Mouse (Mus musculus): ENCODE results near the gene Pygo2. TPM values are rescaled to one million over a fixed set of nuclear protein-coding genes. Genes with fewer than 3 reads are reported as not detected.

Gene Pygo2
- polyA plus RNA-seq, 1 experiment from 2014 or later: 23.4 TPM

DNA sequence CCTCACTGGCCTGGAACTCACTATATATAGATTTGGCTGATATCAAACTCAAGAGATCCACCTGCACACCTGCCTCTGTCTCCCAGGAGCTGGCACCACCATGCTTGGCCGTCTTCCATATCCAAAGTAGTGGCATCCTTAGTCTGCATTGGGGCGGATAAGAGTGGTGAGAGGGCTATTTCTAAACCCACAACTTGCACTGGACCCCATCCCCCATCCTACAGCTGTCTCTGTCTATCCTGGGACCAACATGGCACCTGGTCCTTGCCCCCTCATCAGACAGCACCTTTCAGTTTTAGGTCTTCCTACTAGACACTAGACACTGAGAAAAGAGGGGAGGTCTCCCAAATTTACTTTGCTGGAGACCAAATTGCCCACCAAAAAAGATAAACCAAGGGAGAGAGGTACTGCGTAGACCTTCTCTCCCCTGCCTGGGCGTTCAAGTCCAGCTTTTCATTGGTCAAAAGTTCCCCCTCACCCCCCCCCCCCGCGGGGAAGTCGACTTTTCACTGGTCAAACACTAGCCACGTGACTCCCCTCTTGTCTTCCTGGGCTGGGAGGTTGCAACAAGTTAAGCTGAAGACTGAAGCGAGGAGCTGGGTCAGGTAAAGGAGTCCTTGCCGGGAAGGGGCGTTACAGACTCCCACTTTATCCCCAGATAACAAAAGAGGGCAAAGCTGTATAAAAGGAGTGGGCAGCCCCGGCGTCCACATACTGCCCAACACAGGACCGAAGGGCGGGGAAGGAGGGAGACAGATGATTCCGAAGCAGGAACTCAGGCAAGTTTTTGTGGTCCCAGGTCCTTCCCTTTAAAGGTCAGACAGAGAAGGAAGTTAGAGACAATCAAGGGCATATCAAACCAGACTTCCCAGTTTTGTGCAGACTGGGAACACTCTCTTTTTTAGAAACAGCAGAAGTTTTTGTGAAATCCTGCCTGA is 6.4 kb downstream of the Pygo2 start, which contains the start of gene Pbxip1:
Gene Pbxip1 (plus strand): TSS at position 531 of the 938 bp plus-strand sequence.
- peaks cover 10% of the 10 kb centered on the region for H3K4me1 ChIP-seq (ENCODE audit: control insufficient read depth, insufficient read depth, low read length)
- H3K36me3 ChIP-seq (ENCODE audit: control insufficient read depth, insufficient read depth, low read length): peaks cover 6% of the 10 kb centered on the region
- peak; percentile 79 for ATAC-seq (ENCODE audit: insufficient read depth, low FRiP score)
- H3K4me3 ChIP-seq (replicated peaks; ENCODE audit: low read length): peak within 1 kb of the TSS; percentile 61
- no peaks in the 10 kb centered on the region for H3K9me3 ChIP-seq (replicated peaks; ENCODE audit: control insufficient read depth, low read length)
- peak within 1 kb of the TSS; percentile 81 for H3K27ac ChIP-seq (ENCODE audit: low read length)
- peak within 1 kb of the TSS; percentile 77 for H3K9ac ChIP-seq (ENCODE audit: low read length)
- H3K27me3 ChIP-seq (ENCODE audit: control insufficient read depth, insufficient read depth, low read length): no peaks in the 10 kb centered on the region
- 5% methylated on average over 16 of the region's 16 CpGs for WGBS
- H3K4me2 ChIP-seq (ENCODE audit: low read depth, low read length): peak within 1 kb of the TSS; percentile 70

DNA sequence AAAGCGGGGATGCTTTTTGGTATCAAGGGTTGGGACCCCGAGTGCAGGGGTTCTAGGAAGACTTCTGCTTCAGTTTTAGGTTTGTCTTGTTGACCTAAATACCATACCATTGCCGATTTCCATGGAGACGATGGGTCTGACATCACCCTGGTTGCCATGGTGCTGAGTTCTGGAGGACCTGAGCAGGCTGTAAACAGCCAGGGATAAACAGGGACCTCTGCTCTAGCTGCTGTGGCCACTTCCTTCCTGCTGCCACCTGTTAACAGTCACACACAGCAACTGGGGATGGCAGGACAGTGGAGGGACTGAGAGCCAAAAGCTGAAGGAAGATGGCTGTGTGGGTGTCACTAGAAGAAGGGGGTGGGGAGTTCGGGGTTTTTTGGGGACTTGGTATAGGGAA is 7.3 kb downstream of the Pygo2 start:
- no peak for ATAC-seq (ENCODE audit: insufficient read depth, low FRiP score)

DNA sequence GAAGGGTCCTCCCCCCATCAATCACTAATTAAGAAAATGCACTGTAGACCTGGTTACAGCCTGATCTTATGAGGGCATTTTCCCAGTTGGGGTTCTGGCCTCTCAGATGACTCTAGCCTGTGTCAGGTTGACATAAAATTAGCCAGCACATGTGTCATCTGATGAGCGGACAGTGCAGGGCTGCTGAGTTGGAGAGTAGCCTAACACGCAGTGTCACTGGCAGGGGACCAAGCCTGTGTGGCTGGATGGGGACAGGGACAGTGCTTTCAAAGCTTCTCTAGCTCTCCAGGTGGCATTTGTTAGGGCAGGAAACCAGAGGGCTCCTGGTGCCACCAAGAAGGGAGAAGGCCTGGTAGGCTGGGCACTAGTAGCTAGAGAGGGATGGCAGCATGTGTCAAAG is 10.7 kb downstream of the Pygo2 start:
- Histone ChIP-seq H3K36me3 (ENCODE audit: control insufficient read depth, insufficient read depth, low read length) (0 out of 2 replicates have a peak, but pooled peaks cover 4% of the 10 kb centered on the region), H3K4me1 (ENCODE audit: control insufficient read depth, insufficient read depth, low read length) (peaks cover 8% of the 10 kb centered on the region; the same call in 1 of the 2 replicates), H3K4me3 (replicated peaks; ENCODE audit: low read length) (no peak overlapping the region), H3K27ac (ENCODE audit: low read length) (no peak overlapping the region), H3K4me2 (ENCODE audit: low read depth, low read length) (no peak overlapping the region), H3K27me3 (ENCODE audit: control insufficient read depth, insufficient read depth, low read length) (no peaks in the 10 kb centered on the region), H3K9ac (ENCODE audit: low read length) (no peak overlapping the region), H3K9me3 (replicated peaks; ENCODE audit: control insufficient read depth, low read length) (no peaks in the 10 kb centered on the region)
- ATAC-seq (ENCODE audit: insufficient read depth, low FRiP score): no peak
- 89% methylated on average over 2 of the region's 2 CpGs for WGBS

More for the DNA sequence above, 7.3 kb downstream of the Pygo2 start:
- H3K27ac ChIP-seq (ENCODE audit: low read length): peak overlapping the region; percentile 81
- peaks cover 5% of the 10 kb centered on the region for H3K36me3 ChIP-seq (ENCODE audit: control insufficient read depth, insufficient read depth, low read length)
- H3K4me1 ChIP-seq (ENCODE audit: control insufficient read depth, insufficient read depth, low read length): peaks cover 8% of the 10 kb centered on the region; the same call in 1 of the 2 replicates
- H3K4me3 ChIP-seq (replicated peaks; ENCODE audit: low read length): peak overlapping the region; percentile 61
- no peaks in the 10 kb centered on the region for H3K9me3 ChIP-seq (replicated peaks; ENCODE audit: control insufficient read depth, low read length)
- peak overlapping the region; percentile 70 for H3K4me2 ChIP-seq (ENCODE audit: low read depth, low read length)
- H3K27me3 ChIP-seq (ENCODE audit: control insufficient read depth, insufficient read depth, low read length): no peaks in the 10 kb centered on the region
- peak overlapping the region; percentile 77 for H3K9ac ChIP-seq (ENCODE audit: low read length)
- WGBS: 27% methylated on average over 5 of the region's 5 CpGs

DNA sequence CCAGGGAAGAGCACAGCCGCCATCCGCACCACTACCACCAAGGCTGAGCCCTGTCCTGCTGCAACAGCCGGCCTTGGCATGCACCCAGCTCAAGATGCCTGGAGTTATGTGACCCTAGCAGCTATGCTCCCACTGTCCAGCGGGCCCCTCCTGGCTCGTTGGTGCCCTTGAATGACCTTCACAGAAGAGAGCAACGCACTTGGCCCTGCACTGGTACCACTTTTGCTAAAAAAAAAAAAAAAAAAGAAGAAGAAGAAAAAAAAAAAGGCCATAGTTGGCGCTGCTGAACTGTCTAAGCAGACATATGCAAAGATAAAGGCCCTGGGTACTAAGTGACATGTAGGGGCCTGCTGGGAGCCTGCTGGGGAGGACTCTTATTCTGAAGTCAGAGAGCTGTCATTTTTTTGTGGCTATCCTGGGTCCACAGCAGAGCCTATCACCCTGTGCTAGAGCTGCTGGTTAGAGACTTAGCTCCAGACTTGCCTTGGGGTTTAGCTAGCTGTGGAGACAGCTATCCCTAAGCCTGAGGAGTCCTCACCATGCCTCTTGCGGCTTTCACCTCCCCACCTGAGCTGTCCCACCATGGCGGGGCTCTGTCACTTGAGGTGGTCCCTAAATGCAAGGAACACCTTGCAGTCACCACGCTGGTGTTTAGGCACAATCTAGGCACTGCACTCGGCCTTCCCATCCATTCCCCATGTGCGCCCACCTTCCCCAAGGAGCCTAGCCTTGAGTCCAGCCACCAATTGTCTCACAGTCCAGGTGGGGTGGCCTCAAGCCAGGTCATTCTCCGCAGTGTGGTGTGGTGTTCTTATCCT is 18.9 kb downstream of the Pygo2 start:
- 58% methylated on average over 13 of the region's 13 CpGs for WGBS
- Histone ChIP-seq H3K36me3 (ENCODE audit: control insufficient read depth, insufficient read depth, low read length) (no peaks in the 10 kb centered on the region), H3K9ac (ENCODE audit: low read length) (0 out of 2 replicates have a peak overlapping the region, but pooled peaks have one; percentile 16), H3K4me3 (replicated peaks; ENCODE audit: low read length) (no peak overlapping the region), H3K27ac (ENCODE audit: low read length) (peak overlapping the region; percentile 35), H3K4me2 (ENCODE audit: low read depth, low read length) (no peak overlapping the region), H3K4me1 (ENCODE audit: control insufficient read depth, insufficient read depth, low read length) (peaks cover 10% of the 10 kb centered on the region; the same call in 1 of the 2 replicates), H3K27me3 (ENCODE audit: control insufficient read depth, insufficient read depth, low read length) (no peaks in the 10 kb centered on the region), H3K9me3 (replicated peaks; ENCODE audit: control insufficient read depth, low read length) (no peaks in the 10 kb centered on the region)
- ATAC-seq (ENCODE audit: insufficient read depth, low FRiP score): peak; percentile 57; the same call in 1 of the 2 replicates

DNA sequence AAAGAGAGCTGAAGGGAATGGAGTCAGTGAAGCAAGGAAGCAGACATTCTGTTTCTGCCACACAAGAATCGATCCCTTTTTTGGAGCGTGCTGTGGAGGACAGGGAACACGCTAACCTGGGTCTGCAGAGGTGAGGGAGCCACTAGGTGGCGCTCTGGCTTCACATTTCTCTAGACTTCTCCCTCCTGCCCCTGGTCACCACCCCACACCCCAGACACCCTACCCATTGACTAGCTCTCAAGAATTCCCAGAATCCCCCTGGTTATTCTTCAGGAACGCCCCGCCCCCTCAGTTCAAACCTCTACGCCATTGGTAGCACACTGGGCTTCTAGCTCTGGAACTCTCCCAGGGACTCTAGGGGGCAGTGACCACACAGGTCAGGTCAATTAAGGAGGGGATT is 19.5 kb downstream of the Pygo2 start:
- WGBS: 43% methylated on average over 7 of the region's 7 CpGs
- Histone ChIP-seq H3K27me3 (ENCODE audit: control insufficient read depth, insufficient read depth, low read length) (no peaks in the 10 kb centered on the region), H3K4me1 (ENCODE audit: control insufficient read depth, insufficient read depth, low read length) (peaks cover 10% of the 10 kb centered on the region; the same call in 1 of the 2 replicates), H3K27ac (ENCODE audit: low read length) (no peak overlapping the region), H3K36me3 (ENCODE audit: control insufficient read depth, insufficient read depth, low read length) (no peaks in the 10 kb centered on the region), H3K9ac (ENCODE audit: low read length) (no peak overlapping the region), H3K4me2 (ENCODE audit: low read depth, low read length) (no peak overlapping the region), H3K4me3 (replicated peaks; ENCODE audit: low read length) (no peak overlapping the region), H3K9me3 (replicated peaks; ENCODE audit: control insufficient read depth, low read length) (no peaks in the 10 kb centered on the region)
- ATAC-seq (ENCODE audit: insufficient read depth, low FRiP score): peak; percentile 59

DNA sequence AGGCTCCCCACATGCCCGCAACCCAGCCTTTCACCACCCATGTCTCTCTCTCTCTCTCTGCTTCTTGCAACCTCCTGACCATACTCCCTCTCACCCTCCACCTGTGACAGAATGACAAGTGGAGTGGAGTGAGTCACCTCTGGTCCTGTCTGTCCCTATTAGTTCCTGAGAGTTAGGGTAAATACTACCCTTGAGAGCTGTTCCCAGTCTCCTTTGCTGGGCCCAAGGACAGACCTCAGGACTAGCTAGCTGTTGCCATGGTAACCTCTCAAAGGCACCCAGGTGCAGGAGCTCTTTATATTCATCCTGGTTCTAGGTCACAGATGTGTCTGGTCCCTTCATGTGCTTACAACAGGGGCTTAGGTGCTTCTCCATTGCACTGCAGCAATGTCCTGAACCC is 21.9 kb downstream of the Pygo2 start:
- Histone ChIP-seq H3K9me3 (replicated peaks; ENCODE audit: control insufficient read depth, low read length) (no peaks in the 10 kb centered on the region), H3K27ac (ENCODE audit: low read length) (no peak overlapping the region), H3K4me2 (ENCODE audit: low read depth, low read length) (no peak overlapping the region), H3K4me3 (replicated peaks; ENCODE audit: low read length) (no peak overlapping the region), H3K9ac (ENCODE audit: low read length) (no peak overlapping the region), H3K36me3 (ENCODE audit: control insufficient read depth, insufficient read depth, low read length) (no peaks in the 10 kb centered on the region), H3K27me3 (ENCODE audit: control insufficient read depth, insufficient read depth, low read length) (no peaks in the 10 kb centered on the region), H3K4me1 (ENCODE audit: control insufficient read depth, insufficient read depth, low read length) (peaks cover 12% of the 10 kb centered on the region; the same call in 1 of the 2 replicates)
- ATAC-seq (ENCODE audit: insufficient read depth, low FRiP score): no peak
- 76% methylated on average over 1 of the region's 1 CpGs for WGBS

DNA sequence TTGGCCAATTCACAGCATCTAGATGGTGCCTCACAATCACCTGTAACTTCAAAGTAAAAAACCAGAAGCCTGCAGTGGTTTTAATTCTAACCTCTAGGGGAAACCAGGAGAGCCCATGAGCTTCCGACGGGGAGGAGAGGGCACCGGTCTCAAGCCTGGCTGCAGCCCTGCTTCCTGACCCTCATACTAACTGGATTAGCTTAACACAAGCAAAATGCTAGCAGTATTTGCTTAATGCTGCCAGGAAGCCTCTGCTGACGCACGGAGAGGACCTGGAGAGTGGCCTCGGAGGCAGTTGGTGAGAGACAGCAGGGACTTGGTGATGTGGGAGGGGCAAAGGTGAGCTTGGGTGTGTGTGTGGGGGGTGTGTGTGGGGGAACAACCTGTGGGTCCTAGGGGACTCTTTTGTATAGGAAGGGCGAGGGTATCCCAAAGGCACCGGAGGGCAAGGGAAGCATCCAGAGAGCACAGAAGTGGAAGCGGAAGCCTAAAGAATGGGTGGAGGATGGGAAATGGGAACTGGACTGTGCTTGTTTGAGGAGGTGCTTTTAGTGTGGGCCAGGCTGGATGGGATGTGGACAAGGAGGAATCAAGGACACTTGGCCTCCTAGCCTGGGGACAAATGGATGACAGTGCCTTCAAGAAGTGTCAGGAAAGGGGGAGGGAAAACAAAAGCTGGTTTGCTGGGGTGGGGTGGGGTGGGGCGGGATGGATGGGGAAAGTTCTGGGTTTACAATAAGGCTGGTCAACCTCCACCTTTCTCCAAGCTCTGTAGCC is 24.6 kb downstream of the Pygo2 start, which contains the start of gene Pmvk:
Gene Pmvk (plus strand): TSS at position 141 of the 777 bp plus-strand sequence.
- H3K36me3 ChIP-seq (ENCODE audit: control insufficient read depth, insufficient read depth, low read length): no peaks in the 10 kb centered on the region
- ATAC-seq (ENCODE audit: insufficient read depth, low FRiP score): no peak
- H3K4me3 ChIP-seq (replicated peaks; ENCODE audit: low read length): no peak within 1 kb of the TSS
- H3K27ac ChIP-seq (ENCODE audit: low read length): no peak within 1 kb of the TSS
- H3K27me3 ChIP-seq (ENCODE audit: control insufficient read depth, insufficient read depth, low read length): no peaks in the 10 kb centered on the region
- H3K9ac ChIP-seq (ENCODE audit: low read length): peak within 1 kb of the TSS; percentile 22; the same call in 1 of the 2 replicates
- 53% methylated on average over 10 of the region's 10 CpGs for WGBS
- H3K9me3 ChIP-seq (replicated peaks; ENCODE audit: control insufficient read depth, low read length): no peaks in the 10 kb centered on the region
- H3K4me1 ChIP-seq (ENCODE audit: control insufficient read depth, insufficient read depth, low read length): peaks cover 10% of the 10 kb centered on the region; the same call in 1 of the 2 replicates
- H3K4me2 ChIP-seq (ENCODE audit: low read depth, low read length): no peak within 1 kb of the TSS; the same call in 1 of the 2 replicates

DNA sequence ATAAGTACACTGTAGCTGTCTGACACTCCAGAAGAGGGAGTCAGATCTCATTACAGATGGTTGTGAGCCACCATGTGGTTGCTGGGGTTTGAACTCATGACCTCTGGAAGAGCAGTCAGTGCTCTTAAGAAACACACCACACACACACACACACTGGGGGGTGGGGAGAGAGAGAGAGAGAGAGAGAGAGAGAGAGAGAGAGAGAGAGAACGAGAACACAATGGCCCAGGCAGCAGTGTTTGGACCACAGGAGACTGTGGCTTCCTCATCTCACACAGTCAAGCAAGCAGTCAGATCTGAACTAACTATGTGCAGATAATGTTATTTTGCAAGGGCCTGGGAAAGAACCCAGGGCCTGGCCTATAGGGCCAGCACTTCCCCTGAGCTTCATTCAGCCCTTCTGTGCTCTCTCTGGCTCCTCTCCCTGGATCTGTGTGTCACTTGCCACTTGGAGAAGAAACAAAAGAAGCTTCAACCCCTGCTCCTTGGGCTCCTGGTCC is 25.8 kb downstream of the Pygo2 start:
- 90% methylated on average over 1 of the region's 1 CpGs for WGBS
- no peak for ATAC-seq (ENCODE audit: insufficient read depth, low FRiP score)
- peaks cover 18% of the 10 kb centered on the region for H3K4me1 ChIP-seq (ENCODE audit: control insufficient read depth, insufficient read depth, low read length)

More for the DNA sequence above, 25.8 kb downstream of the Pygo2 start:
- Histone ChIP-seq H3K27me3 (ENCODE audit: control insufficient read depth, insufficient read depth, low read length) (no peaks in the 10 kb centered on the region), H3K4me2 (ENCODE audit: low read depth, low read length) (no peak overlapping the region), H3K9ac (ENCODE audit: low read length) (no peak overlapping the region), H3K9me3 (replicated peaks; ENCODE audit: control insufficient read depth, low read length) (no peaks in the 10 kb centered on the region), H3K4me3 (replicated peaks; ENCODE audit: low read length) (no peak overlapping the region), H3K27ac (ENCODE audit: low read length) (no peak overlapping the region), H3K36me3 (ENCODE audit: control insufficient read depth, insufficient read depth, low read length) (no peaks in the 10 kb centered on the region)

Measured in stomach, embryonic 16.5 days (tissue).